Mouse (Mus musculus) right cerebral cortex, postnatal 36 days (tissue): ENCODE results near the gene Rpl13a.
"Not testable (repeated sequence)": the region's sequence is repeated elsewhere in the genome, so short reads cannot be mapped to it uniquely, and the experiment has no call there.

ENCODE experiments used
- DNase-seq, 2 experiments: peaks; one replicate each; pipeline ENCODE4 v3.0.0; 2022; ENCODE audit warnings: low spot score in 2 of 2, mixed read lengths in 1 of 2

The Rpl13a gene

DNA sequence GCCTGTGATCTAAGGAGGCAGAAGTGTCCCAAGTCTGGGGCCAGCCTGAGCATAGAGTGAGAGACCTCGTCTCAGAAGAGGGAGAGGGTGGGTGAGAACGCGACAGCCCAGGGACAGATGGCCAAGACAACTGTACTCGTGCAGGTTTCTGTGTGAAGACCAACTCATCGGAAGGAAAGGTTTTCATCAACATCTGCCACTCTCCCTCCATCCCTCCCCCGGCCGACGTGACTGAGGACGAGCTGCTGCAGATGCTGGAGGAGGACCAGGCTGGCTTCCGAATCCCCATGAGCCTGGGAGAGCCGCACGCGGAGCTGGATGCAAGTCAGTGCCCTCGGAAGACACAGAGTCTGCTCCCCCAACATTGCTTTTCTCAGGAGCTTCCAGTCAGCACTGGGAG lies 28.9 kb upstream of the Rpl13a start:
- DNase-seq: peak; percentile 53 to 63

DNA sequence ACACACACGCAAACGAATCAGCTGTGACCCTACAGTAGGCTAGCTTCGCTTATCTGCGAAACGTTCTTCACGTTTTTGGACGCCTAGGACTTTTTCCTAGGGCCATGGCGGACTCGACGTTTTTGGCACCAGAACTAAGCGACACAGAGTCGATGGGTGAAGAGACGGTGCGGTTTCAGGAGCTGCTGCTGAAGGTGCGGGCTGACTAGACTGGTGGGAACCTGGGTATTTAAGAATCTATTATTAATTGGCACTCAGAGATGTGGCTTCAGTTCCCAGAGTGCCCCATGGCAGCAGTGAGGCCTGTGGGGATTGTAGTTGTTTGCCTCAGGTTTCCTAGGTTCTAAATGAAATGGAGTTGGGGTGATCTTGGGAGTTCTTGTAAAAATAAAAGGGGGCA lies 27.6 kb upstream of the Rpl13a start:
- DNase-seq: no peak

DNA sequence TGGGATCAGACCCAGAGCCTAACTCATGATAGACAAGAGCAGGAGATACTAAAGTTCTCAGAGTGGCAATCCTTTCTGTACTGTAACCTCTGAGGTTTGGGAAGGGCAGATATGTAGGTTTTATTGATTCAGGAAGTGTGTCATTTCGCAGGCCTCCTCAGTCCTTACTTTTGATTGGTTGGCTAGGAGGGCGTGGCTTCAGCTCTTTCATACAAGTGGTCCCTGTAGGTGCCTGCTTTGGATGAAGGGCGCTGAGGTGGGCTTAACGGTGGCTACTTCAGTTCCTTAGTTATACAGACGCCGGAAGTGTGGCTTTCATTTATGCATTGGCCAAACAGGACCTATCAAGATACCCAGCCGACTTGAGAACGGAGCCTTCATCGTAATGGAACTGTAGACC lies 27.0 kb upstream of the Rpl13a start:
- DNase-seq: no peak

DNA sequence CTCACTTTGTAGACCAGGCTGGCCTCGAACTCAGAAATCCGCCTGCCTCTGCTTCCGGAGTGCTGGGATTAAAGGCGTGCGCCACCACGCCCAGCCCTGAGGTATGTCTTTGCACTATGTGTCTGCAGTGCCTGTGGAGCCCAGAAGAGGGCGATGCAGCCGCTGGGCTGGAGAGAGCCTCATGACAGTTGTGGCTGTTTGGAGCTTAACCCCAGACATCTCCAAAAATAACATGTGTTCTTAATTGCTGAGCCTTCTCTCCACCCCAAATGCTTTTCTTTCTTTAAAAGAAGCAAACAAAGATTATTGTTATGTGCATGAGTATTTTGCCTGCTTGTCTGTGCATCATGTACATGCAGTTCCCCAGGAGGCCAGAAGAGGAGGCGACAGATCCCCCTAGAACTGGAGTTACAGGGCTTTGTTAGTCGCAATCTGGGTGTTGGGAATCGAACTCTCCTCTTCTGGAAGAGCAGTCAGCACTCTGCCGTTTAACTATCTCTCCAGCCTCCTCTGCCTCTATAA lies 26.5 kb upstream of the Rpl13a start:
- peak in 1 of 2 experiments; percentile 31 for DNase-seq

DNA sequence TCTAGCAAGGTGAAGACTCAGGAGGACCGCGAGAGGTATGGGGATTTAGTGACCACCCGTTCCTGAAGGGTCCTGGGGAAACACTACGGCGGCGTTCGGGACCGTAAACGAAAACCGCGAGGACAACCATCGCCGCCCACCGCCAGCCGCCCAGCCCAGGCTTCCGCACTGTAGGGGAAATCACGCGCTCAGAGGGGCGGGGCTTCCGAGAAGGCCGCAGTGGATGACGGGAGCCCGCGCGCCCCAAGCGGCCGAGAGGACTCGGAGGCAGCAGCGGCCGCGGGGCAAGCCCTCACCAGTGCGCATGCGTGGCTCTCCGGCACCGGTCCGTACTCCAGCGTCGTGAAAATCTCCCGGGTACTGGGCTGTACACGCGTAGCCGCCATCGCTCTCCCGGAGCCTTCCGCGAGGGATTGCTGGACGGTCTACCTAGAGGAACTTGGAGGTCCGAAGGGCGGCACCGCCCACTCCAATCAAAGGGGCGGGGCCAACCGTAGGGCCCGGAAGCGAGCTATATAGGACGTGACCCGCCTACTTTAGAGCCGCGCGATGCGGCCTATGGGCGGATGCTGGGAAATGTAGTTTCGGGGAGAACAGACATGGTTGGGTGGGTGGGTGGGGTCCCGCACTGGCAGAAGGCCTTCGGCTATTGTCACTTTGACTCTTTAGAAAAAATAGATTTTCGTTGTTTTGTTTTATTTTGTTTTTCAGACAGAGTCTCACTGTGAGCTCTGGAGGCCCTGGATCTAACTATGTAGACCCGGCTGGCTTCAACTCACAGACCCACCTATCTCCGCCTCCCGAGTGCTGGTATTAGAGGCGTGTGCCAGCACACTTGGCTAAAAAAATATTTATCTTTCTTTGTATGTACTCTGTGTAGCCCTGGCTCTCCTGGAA lies 25.8 kb upstream of the Rpl13a start, which contains the start of the genes Pih1d1 and Aldh16a1:
TSS of gene Pih1d1 (plus strand) at position 208 of the 897 bp plus-strand sequence.
TSS of gene Aldh16a1 (minus strand) at position 489 of the 897 bp plus-strand sequence.
- peak; percentile 95 to 96 for DNase-seq

DNA sequence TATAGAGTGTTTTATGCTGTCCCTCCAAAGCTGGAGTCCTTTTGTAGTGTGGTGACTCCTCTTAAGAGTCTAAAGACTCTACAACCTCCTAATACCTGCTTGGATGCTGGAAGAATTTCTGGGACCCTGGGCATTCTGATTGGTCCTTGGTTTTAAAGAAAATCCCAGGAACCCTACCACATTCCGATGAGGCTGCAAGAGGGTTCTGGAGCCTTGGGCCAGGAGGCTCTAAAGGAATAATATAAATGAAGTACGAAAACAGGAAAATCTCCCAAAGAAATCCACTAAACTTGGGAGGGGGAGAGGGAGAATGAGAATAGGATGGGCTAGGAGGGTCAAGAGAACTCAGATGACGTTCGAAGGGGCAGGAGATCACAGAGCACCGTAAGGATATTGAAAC lies 25.0 kb upstream of the Rpl13a start:
- no peak for DNase-seq

DNA sequence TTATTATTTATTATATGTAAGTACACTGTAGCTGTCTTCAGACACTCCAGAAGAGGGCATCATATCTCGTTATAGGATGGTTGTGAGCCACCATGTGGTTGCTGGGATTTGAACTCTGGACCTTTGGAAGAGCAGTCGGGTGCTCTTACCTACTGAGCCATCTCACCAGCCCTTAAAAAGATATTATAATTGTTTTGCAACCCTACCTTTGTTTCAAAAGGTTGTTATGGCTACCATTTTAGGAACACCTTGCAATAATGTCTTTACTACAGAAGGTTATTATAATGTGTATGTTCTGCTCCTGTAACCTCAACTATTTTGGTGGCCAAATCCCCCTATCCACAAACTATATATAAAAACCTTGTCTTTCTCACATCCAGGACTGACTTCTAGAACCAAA lies 24.5 kb upstream of the Rpl13a start:
- not testable (repeated sequence) for DNase-seq

DNA sequence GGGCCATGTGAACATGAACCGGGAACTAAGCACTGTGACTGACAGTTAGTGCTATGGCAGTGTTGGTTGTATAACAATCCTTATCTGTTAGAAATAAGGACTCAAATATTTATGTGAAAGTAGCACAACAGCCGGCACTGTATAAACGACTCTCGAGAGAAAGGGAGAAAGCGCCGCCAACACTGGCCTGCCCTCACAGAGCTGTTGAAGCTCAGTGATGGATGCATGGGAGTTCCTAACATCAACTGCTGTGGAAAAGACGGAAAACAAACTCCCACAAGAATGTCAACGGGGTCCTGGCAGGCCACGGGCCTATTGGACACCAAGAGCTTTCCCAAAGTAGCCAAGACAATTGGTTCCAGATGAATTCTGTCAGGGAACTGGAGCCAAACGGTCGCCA lies 22.7 kb upstream of the Rpl13a start:
- DNase-seq: no peak

DNA sequence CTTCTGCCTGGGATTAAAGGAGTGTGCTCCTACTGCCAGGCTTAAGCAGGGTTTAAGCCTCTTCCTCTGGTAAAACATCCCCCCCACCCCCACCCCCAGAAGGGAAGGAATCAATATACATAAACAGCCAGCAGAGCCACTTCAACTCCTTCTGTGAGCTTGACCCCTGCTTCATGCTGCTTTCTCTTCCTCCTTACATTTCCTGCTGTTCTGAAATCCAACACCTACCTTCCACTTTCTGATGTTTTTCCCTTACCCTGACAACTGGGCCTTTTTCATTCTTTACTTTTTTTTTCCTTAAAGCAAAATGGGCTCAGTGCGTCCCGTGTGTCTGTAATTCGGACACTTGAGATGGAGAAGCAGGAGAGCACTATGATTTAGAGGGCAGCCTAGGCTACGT lies 21.8 kb upstream of the Rpl13a start:
- no peak for DNase-seq

DNA sequence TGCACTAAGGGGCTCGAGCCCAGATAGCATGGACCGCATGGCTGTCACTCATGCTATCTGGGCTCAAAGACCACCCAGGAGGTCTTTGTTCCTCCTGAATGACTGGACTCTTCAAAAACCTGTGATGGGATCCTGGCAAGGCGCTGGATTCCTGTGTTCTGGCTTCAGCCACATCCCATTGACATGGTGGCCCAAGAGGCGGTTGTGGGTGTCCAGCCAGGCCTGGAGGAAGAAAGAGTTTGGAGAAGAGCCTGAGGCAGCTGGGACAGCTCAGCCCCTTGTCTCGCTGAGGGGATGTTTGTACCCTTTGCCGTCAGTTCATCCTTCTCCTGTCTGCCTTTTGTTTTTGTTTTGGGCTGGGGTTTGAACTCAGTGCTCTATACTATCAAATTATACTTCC lies 21.0 kb upstream of the Rpl13a start:
- no peak for DNase-seq

DNA sequence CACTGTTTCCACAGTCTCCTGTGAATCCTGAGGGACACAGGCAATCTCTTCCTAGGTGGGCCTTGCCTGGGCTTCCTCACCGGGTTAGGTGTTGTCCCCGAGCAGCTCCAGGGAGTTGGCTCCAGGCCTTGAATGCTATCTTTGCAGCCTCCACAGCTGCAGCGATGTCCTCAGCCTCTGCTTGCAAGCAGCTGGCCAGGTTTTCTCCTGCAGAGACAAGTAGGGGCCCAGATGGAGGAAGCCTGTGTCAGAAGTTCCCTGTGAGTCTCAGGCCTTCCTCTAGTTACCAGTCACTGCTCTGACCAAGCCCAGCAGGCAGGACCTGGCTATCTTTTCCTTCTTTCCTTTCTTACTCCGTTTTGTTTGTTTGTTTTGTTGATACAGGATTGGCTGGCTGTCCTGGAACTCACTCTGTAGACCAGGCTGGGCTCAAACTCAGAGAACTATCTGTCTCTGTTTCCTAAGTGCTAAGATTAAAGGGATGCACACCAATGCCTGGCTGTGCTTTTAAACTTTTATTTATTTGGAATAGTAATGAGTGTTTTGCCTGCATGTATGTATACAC lies 20.1 kb upstream of the Rpl13a start:
- DNase-seq: no peak

DNA sequence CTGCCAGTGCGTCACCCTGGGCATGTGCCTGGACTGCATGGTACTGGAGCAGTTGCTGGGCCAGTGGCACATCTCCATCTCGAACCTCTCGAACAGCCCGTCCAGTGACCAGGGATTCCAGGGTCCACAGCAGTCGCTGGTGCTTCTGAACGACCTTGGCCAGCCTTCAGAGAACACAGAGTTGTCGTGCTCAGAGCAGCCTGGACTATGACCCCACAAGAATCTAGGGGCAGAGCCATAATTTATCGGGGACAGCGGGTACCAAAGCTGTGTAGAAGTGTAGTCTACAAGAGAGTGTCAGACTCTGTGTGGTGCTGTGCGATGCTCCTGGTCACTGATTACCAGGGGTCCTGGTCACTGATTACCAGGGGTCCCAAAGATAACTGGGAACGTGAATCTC lies 19.3 kb upstream of the Rpl13a start:
- DNase-seq: no peak

DNA sequence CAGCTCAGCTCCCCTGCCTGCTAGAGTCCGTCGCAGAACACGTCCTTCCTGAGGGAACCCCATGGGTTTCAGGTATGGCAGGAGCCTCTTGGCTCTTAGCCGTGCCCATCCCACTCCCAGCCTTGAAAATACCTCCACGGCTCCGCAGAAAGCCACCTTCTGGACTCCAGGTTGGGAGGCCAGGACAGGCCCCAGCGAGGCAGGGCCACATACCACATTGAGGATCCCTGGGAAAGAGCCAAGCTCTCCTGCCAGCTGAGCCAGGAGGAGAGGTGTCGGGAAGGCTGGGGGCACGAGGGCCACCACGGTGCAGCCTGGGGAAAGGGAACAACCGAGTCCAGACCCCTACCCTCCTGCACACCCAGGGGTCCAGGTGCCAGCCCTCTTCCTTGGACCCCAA lies 18.7 kb upstream of the Rpl13a start:
- no peak for DNase-seq

DNA sequence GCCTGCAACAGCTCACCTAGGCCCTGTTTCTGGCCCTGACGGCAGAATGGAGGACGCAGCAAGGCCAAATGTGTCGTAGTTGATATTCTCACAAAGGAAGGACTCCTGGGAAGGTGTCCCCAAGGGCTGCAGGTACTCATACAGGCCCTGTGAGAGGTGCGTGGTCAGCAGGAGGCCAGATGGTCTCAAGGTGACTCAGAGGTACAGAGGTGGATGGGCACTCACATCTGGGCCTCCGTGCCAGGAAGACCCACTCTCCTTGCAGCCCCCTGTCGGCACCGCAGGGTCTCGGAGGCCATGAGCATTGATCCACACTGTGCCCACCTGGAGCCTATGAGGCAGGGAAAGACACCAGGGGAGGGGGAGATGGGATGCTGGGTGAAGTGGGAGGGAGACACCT lies 16.9 kb upstream of the Rpl13a start:
- DNase-seq: no peak

DNA sequence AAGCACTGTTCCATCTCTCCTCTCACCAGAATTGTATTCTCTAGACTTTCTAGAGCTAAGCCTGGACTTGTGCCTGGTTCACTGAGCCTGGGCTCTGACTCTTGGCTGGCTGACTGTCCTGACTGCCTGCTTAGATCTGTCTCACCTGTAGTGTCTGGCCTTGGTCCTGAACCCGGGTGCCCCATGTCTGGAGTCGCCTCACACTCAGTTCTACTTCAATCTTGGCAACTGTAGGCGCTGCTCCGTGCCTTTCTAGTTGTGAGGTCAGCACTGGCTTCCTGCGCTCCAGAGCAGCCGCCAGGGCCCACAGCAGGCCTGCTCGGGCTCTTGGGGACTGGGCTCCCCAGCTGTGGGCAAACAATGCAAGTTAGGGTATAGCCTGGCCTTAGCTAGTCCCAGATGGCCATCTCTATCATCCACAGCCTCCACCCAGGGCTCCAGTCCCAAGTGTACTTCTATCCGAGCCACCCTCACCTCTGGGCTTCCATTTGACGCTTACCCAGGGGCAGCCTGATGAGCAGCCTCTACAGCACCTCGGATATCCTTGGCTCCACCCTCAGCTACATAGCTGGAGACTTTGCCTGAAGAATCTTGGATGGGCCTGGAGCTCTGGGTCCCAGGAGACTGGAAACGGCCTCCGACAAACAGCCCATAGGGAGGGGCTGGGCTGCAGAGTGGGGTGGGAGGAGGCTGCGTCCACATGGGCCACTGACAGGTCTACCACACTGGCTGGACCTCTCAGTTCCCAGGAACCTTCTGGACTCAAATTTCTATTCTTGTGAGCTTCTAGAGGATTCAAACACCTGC lies 16.0 kb upstream of the Rpl13a start:
- DNase-seq: no peak

DNA sequence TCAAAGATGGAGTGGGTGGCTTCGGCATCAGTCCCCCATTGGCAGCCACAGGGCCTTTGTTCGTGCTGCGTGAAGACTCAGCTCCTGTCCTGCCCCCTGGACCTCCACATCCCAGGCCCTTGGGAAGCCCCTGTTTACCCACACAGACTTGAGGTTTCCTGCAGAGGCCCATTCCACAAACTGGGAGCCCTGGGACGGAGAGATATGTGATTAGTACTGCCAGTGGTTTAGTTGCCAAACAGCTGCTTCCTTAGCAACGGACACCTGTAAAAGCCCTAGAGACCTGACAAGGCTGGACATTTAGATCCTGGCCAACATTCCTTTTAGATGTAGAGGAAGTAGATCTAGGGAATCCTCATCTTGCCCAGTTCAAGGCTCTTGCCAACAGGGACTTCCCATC lies 13.4 kb upstream of the Rpl13a start:
- no peak for DNase-seq

DNA sequence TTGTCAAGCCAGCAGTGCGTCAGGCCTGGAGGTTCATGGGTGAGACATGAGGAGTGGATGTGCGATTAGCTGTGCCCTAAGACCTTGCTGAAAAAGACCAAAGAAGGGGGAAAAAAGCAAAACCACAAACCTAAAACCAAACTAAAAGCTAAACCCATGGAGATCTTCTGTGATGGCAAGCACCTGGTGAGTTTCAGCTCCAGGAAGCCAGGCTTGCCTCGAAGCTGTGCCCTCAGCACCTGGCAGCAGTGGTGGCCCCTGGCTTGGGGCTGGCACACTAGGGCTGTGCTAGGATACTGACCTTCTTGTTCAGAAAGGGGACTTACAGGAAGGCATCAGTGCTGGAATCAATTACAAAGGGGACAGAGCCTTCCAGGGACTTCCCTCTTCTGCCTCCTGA lies 12.8 kb upstream of the Rpl13a start:
- no peak for DNase-seq

DNA sequence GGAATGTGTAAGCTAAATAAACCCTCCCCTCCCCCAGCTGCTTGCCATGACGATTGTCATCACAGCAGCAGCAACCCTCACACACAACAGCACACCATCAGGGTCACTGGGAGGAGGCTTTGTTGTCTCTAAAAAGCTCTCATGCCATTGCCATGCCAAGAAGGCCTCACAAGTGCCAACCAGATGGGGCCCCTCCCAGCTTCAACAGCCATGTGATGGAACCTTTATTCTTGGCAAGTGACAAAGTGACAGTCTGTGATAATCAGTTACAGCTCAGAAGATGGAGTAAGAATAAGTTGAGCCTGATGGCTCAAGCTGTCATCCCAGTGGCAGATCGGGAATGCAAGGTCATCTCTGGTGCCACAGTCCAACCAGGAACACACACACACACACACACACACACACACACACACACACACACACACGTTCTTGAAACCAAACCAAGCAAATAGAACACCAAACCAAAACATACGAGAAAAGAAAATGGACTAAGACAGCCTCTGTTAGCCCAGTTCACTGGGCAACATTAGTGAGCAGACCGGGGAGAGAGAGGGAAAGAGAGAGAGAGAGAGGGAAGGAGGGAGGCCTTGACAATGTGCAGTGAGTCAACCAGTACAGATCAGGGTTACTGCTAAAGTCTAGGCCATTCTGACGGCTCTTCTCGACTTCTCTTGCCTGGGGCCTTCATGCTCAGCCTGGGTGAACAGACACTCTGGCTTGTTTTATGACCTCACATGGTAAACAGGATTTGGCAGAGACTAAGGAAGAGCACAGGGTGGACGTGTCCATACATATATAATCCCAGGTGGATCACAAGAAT lies 11.6 kb upstream of the Rpl13a start:
- DNase-seq: no peak

DNA sequence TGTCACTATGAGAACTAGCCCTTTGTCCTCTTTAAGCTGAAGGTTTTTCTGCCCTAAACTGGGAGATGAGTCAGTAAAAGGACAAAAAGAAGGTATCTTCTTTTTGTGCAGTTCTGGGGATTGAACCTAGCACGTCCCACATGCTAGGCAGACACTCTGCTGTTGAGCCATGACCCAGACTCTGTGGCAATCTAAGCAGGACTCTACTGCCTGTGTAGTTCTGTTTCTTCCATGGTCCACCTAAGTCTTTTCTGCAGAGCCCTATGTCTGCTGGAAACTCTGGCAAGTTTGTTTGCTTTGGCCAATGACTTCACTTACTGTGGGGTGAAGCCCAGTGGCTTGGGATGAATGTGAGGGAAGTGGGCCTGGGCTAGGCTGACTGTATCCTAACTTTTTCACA lies 9.8 kb upstream of the Rpl13a start:
- DNase-seq: no peak

DNA sequence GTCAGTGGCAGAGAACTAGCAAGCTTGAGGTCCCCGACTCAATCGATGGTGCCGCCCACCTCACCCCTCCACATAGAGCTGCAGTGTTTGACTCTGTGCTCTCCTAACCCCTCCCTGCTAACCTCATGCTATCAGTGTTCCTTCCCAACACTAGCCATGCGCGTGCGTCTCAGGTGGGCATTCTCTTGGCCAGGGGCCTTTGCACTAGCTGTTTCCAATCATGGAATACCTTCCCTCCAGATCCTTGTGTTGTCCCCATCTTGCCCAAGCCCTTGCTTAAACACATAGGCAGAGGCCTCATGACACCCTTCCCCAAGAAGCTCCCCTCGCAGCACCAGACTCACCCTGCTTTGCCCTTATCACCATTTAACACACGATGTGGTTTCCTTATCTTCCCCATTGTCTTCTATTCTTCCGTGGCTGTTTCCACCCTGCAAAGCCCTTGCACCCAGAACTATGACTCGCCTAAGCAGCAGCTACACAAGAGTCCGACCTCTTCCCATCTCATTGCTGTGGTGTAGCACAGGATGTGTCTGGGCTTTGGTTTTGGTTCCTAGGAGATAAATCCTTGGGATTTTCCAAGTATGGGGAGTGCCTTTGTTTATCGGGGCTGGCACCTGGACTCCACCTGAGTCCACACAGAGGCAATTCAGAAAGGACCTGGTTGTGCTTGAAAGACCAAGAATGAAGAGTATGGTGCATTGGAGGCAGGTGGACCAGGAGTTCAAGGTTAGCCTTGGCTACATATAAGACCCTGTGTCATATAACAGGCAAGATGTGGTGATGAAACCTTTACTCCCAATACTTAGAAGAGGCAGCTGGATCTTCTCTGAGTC lies 8.8 kb upstream of the Rpl13a start:
- no peak for DNase-seq
